Mouse (Mus musculus): ENCODE measurements around the gene Aoah. TPM values are rescaled to one million over a fixed set of nuclear protein-coding genes. Genes with fewer than 3 reads are reported as not detected.

Gene Aoah
- total RNA-seq (2012; rRNA removed) (0.17 TPM in 1 of 2 replicates, not detected in the other), total RNA-seq (2014; rRNA removed) (not detected in 2 replicates), polyA plus RNA-seq (2012; ENCODE audit: insufficient read length, low read depth) (not detected in 2 replicates)

- no peak within 1 kb of the TSS for H3K4me3 ChIP-seq (replicated peaks in 1 of 3; ENCODE audit: low read depth in 2 of 3, low read length in 2 of 3, poor library complexity in 1 of 3)
Observed at GRCm38 (mm10) chr13:20793901-20794300, at the start of gene Aoah. Aoah (plus strand) TSS chr13:20794113.

GRCm38 (mm10) chr13:20754843-20755242, 39.1 kb upstream of the Aoah start:
- Histone ChIP-seq H3K4me2 (ENCODE audit: insufficient read depth, low read depth, poor library complexity, severe bottlenecking) (no peak overlapping the region), H3K79me2 (replicated peaks; ENCODE audit: control insufficient read depth, extremely low read depth, insufficient read depth, poor library complexity, severe bottlenecking) (no peaks in the 10 kb centered on the region), H3K9ac (ENCODE audit: insufficient read depth, low read depth) (no peak overlapping the region), H3K4me1 (ENCODE audit: control insufficient read depth in 1 of 2, insufficient read depth in 2 of 2) (no peaks in the 10 kb centered on the region), H3K27me3 (replicated peaks) (no peaks in the 10 kb centered on the region), H3K4me3 (replicated peaks in 1 of 3; ENCODE audit: low read depth in 2 of 3, low read length in 2 of 3, poor library complexity in 1 of 3) (no peak overlapping the region), H3K36me3 (replicated peaks in 1 of 2; ENCODE audit: control insufficient read depth in 1 of 2, insufficient read depth in 1 of 2, low read length in 1 of 2) (no peaks in the 10 kb centered on the region), H3K9me3 (replicated peaks; ENCODE audit: low read length) (no peaks in the 10 kb centered on the region), H3K27ac (ENCODE audit: insufficient read depth, low read depth) (no peak overlapping the region)
- in situ Hi-C loops (cut with MboI; ENCODE audit: low pct_ligation_motif_present, low pct_unique_long_range_greater_than_20kb, low sequenced_read_pairs) = no loop called here
- dilution Hi-C loops (cut with MboI; ENCODE audit: extremely low pct_ligation_motif_present, extremely low pct_unique_long_range_greater_than_20kb, low sequenced_read_pairs) = no loop called here
- TF ChIP-seq CHD2 (IDR thresholded peaks at IDR 0.05; ENCODE audit: low read length) (no peak), TBP (conservative IDR thresholded peaks at IDR 0.05; ENCODE audit: low read depth, low read length) (no peak), SMC3 (IDR thresholded peaks at IDR 0.05; ENCODE audit: low read depth, low read length) (no peak), ZMIZ1 (IDR thresholded peaks at IDR 0.05; ENCODE audit: low read depth, low read length) (no peak), MXI1 (IDR thresholded peaks at IDR 0.05; ENCODE audit: low read depth, low read length) (no peak), KAT2A (IDR thresholded peaks at IDR 0.05; ENCODE audit: insufficient replicate concordance, low read length) (no peak), ZNF384 (IDR thresholded peaks at IDR 0.05; ENCODE audit: low read depth, low read length) (no peak)
- DNase-seq (ENCODE audit: extremely low read depth) = no peak

More at GRCm38 (mm10) chr13:20793901-20794300, at the start of gene Aoah:
- H3K9ac ChIP-seq (ENCODE audit: insufficient read depth, low read depth) = no peak within 1 kb of the TSS
- H3K79me2 ChIP-seq (replicated peaks; ENCODE audit: control insufficient read depth, extremely low read depth, insufficient read depth, poor library complexity, severe bottlenecking) = no peaks in the 10 kb centered on the region
- in situ Hi-C loops (cut with MboI; ENCODE audit: low pct_ligation_motif_present, low pct_unique_long_range_greater_than_20kb, low sequenced_read_pairs) = no loop called here
- H3K9me3 ChIP-seq (replicated peaks; ENCODE audit: low read length) = no peaks in the 10 kb centered on the region
- H3K36me3 ChIP-seq (replicated peaks in 1 of 2; ENCODE audit: control insufficient read depth in 1 of 2, insufficient read depth in 1 of 2, low read length in 1 of 2) = no peaks in the 10 kb centered on the region
- peak within 1 kb of the TSS; percentile 63 for H3K4me2 ChIP-seq (ENCODE audit: insufficient read depth, low read depth, poor library complexity, severe bottlenecking)
- TF ChIP-seq BHLHE40 (IDR thresholded peaks at IDR 0.05; ENCODE audit: low read depth, low read length) (no peak), CHD1 (IDR thresholded peaks at IDR 0.05; ENCODE audit: low read depth, low read length) (no peak), RCOR1 (conservative IDR thresholded peaks at IDR 0.05; ENCODE audit: low read depth, low read length) (no peak), ZNF384 (IDR thresholded peaks at IDR 0.05; ENCODE audit: low read depth, low read length) (no peak), USF2 (conservative IDR thresholded peaks at IDR 0.05; ENCODE audit: low read depth, low read length) (no peak), ELF1 (IDR thresholded peaks at IDR 0.05; ENCODE audit: low read depth, low read length) (peak; percentile 51)
- DNase-seq (ENCODE audit: extremely low read depth) = peak; percentile 8
- no peak within 1 kb of the TSS for H3K27ac ChIP-seq (ENCODE audit: insufficient read depth, low read depth)
- no peaks in the 10 kb centered on the region for H3K27me3 ChIP-seq (replicated peaks)
- H3K4me1 ChIP-seq (ENCODE audit: control insufficient read depth in 1 of 2, insufficient read depth in 2 of 2) = peaks cover 3 to 5% of the 10 kb centered on the region in 2 experiments; a peak in 3 of 4 replicates
- dilution Hi-C loops (cut with MboI; ENCODE audit: extremely low pct_ligation_motif_present, extremely low pct_unique_long_range_greater_than_20kb, low sequenced_read_pairs) = no loop called here

GRCm38 (mm10) chr13:20783648-20784047, 10.3 kb upstream of the Aoah start:
- H3K79me2 ChIP-seq (replicated peaks; ENCODE audit: control insufficient read depth, extremely low read depth, insufficient read depth, poor library complexity, severe bottlenecking) = no peaks in the 10 kb centered on the region
- H3K4me3 ChIP-seq (replicated peaks in 1 of 3; ENCODE audit: low read depth in 2 of 3, low read length in 2 of 3, poor library complexity in 1 of 3) = no peak overlapping the region
- dilution Hi-C loops (cut with MboI; ENCODE audit: extremely low pct_ligation_motif_present, extremely low pct_unique_long_range_greater_than_20kb, low sequenced_read_pairs) (no loop called here), in situ Hi-C loops (cut with MboI; ENCODE audit: low pct_ligation_motif_present, low pct_unique_long_range_greater_than_20kb, low sequenced_read_pairs) (no loop called here)
- H3K27ac ChIP-seq (ENCODE audit: insufficient read depth, low read depth) = no peak overlapping the region
- H3K27me3 ChIP-seq (replicated peaks) = no peaks in the 10 kb centered on the region
- DNase-seq (ENCODE audit: extremely low read depth) = no peak
- no peaks in the 10 kb centered on the region for H3K36me3 ChIP-seq (replicated peaks in 1 of 2; ENCODE audit: control insufficient read depth in 1 of 2, insufficient read depth in 1 of 2, low read length in 1 of 2)
- H3K9ac ChIP-seq (ENCODE audit: insufficient read depth, low read depth) = no peak overlapping the region
- H3K4me2 ChIP-seq (ENCODE audit: insufficient read depth, low read depth, poor library complexity, severe bottlenecking) = no peak overlapping the region
- TF ChIP-seq ZKSCAN1 (IDR thresholded peaks at IDR 0.05; ENCODE audit: borderline replicate concordance, low read depth, low read length) (no peak), POLR2AphosphoS2 (IDR thresholded peaks at IDR 0.05; ENCODE audit: low read depth, low read length) (no peak), NELFE (IDR thresholded peaks at IDR 0.05; ENCODE audit: low read depth, low read length) (no peak), ZMIZ1 (IDR thresholded peaks at IDR 0.05; ENCODE audit: low read depth, low read length) (no peak), CHD2 (IDR thresholded peaks at IDR 0.05; ENCODE audit: low read length) (no peak), TCF12 (IDR thresholded peaks at IDR 0.05; ENCODE audit: low read depth, low read length) (no peak), USF2 (conservative IDR thresholded peaks at IDR 0.05; ENCODE audit: low read depth, low read length) (no peak)
- no peaks in the 10 kb centered on the region for H3K9me3 ChIP-seq (replicated peaks; ENCODE audit: low read length)
- H3K4me1 ChIP-seq (ENCODE audit: control insufficient read depth in 1 of 2, insufficient read depth in 2 of 2) = peaks cover 2 to 16% of the 10 kb centered on the region in 2 experiments; a peak in 3 of 4 replicates

Data from CH12.LX (cell line).